Mouse (Mus musculus) spleen, postnatal 36 days (tissue): ENCODE measurements around the gene Gcgr.

Source experiments
- DNase-seq, 2 experiments: peaks; one replicate each; pipeline ENCODE4 v3.0.0; 2022; ENCODE audit warnings: low spot score in 2 of 2, mixed read lengths in 1 of 2

The Gcgr gene

DNA sequence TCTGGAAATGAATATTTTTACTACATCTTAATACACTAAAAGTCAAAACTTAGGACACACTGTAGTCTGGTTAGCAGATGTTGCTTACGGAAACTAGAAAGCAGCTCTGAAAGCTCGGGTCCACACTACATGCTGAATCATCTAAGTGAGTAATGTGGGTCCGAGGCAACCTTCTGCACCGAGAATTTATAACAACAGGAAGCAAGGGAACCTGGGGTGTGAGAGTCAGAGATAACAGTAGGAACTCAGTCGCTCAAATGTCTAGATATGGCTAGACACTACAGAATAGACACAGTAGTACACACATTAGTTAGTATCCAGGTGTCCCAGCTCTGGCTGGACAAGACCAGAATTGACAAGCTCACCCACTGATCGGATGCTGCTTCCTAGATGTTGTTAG, 58.0 kb downstream of the Gcgr start:
- no peak for DNase-seq
